Mouse (Mus musculus): ENCODE data around the gene Pcgf6.
"Not testable (repeated sequence)": the region's sequence is repeated elsewhere in the genome, so short reads cannot be mapped to it uniquely, and the experiment has no call there.

Gene Pcgf6

GRCm38 (mm10) chr19:46998168-46998870 is 52.4 kb downstream of the Pcgf6 start:
- DNase-seq (ENCODE audit: low spot score in 2 of 2), result no peak

- no peak for DNase-seq (ENCODE audit: low spot score in 2 of 2)
Measured at GRCm38 (mm10) chr19:46996095-46996494, 54.6 kb downstream of the Pcgf6 start.

GRCm38 (mm10) chr19:46992329-46992728 is 58.4 kb downstream of the Pcgf6 start:
- not testable (repeated sequence) for DNase-seq (ENCODE audit: low spot score in 2 of 2)

- peak; percentile 65 to 76 for DNase-seq (ENCODE audit: low spot score in 2 of 2)
Measured at GRCm38 (mm10) chr19:46991145-46991544, 59.6 kb downstream of the Pcgf6 start.

GRCm38 (mm10) chr19:46990625-46991024 is 60.1 kb downstream of the Pcgf6 start:
- DNase-seq (ENCODE audit: low spot score in 2 of 2), result not testable (repeated sequence)

- no peak for DNase-seq (ENCODE audit: low spot score in 2 of 2)
Measured at GRCm38 (mm10) chr19:46990153-46990518, 60.6 kb downstream of the Pcgf6 start.

GRCm38 (mm10) chr19:46989479-46990152 is 61.1 kb downstream of the Pcgf6 start:
- DNase-seq (ENCODE audit: low spot score in 2 of 2), result no peak

DNA sequence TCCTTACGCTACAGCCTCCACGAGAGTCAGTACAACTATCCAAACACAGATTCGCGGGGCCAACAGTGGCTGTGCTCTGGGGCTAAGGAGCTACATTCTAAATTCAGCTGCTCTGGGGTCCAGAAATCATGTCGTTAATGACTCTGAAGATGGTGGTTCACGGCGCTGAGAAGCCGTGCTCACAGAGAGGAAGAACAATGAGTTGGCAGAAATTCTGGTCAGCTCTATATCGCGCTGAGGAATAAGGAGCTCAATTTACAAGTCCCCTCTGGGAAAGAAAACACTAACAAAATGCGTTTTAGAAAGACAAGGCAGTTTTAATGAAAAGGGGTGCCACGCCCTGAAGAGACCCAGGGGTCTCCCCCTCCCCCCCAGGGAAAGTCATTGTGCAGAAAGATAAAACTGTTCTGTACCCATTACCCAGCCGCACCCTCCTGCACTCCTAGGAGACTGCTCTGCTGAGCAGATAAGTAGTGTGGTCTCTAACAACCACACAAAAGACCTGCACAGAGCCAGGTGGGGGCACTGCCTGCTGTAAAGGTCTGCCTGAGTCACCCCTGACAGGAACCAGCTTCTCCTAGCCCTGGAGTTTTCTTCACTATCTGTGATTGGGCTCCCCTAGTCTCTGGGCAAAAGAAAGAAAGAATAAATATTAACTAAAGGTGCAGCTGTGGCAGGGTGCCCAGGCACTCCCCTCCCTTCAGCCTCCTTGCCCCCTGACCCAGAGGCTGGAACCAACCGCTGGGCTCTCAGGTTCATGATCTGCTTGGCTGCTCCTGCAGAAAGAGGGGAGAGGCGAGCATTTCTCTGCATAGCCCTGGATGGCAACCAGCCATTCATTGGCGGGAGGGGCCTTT is 62.2 kb downstream of the Pcgf6 start:
- peak; percentile 48 to 62 for DNase-seq (ENCODE audit: low spot score in 2 of 2)

- peak in 1 of 2 experiments; percentile 48 for DNase-seq (ENCODE audit: low spot score in 2 of 2)
Measured at GRCm38 (mm10) chr19:46987646-46988045, 63.1 kb downstream of the Pcgf6 start.

- no peak for DNase-seq (ENCODE audit: low spot score in 2 of 2)
Measured at GRCm38 (mm10) chr19:46984726-46985622, 65.7 kb downstream of the Pcgf6 start.

- DNase-seq (ENCODE audit: low spot score in 2 of 2), result peak in 1 of 2 experiments; percentile 42
Measured at GRCm38 (mm10) chr19:46983966-46984380, 66.7 kb downstream of the Pcgf6 start.

Data from spleen, postnatal 36 days (tissue).